Mouse (Mus musculus) liver, adult 2 months (tissue): Measurements from ENCODE around the gene Olfr823. TPM values are rescaled to one million over a fixed set of nuclear protein-coding genes. Genes with fewer than 3 reads are reported as not detected.

Experiments used
- DNase-seq: peaks from one replicate; pipeline ENCODE4 v3.0.0-alpha.2; 2011; ENCODE audit warnings: low read depth, low spot score; ENCODE audit errors: extremely low read depth
- H3K27ac ChIP-seq: fragments of 200-500 bp; replicated peaks from 2 replicates; pipeline ENCODE4 v1.5.1; 2012; ENCODE audit warnings: low read depth, mild to moderate bottlenecking, control low read depth, inconsistent platforms, low read length; ENCODE audit not compliant: insufficient read depth
- H3K27me3 ChIP-seq: fragments of 200-500 bp; 2 replicates; pipeline ENCODE4 v1.6.1; 2012; ENCODE audit warnings: mild to moderate bottlenecking, moderate library complexity, low read length, inconsistent platforms; ENCODE audit not compliant: control insufficient read depth, insufficient read depth
- H3K36me3 ChIP-seq: fragments of 200-500 bp; 2 replicates; pipeline ENCODE4 v1.6.1; 2012; ENCODE audit warnings: low read length, inconsistent platforms; ENCODE audit not compliant: control insufficient read depth, insufficient read depth
- H3K4me1 ChIP-seq: fragments of 200-500 bp; 2 replicates; pipeline ENCODE4 v1.6.1; 2011; ENCODE audit warnings: low read length; ENCODE audit not compliant: control insufficient read depth, insufficient read depth
- H3K4me3 ChIP-seq: fragments of 200-500 bp; 2 replicates; pipeline ENCODE4 v1.5.1; 2011; ENCODE audit warnings: low read depth, mild to moderate bottlenecking, control low read depth, low read length, moderate library complexity; ENCODE audit not compliant: insufficient read depth
- H3K79me2 ChIP-seq: fragments of 200-500 bp; 2 replicates; pipeline ENCODE4 v1.6.1; 2012; ENCODE audit warnings: inconsistent platforms, mild to moderate bottlenecking, low read length, moderate library complexity; ENCODE audit not compliant: control insufficient read depth, insufficient read depth
- H3K9ac ChIP-seq: fragments of 200-500 bp; 2 replicates; pipeline ENCODE4 v1.6.1; 2012; ENCODE audit warnings: low read depth, mild to moderate bottlenecking, control low read depth, inconsistent platforms, low read length
- CTCF ChIP-seq: fragments of 200-500 bp; IDR thresholded peaks from 2 replicates; pipeline ENCODE4 v1.5.1; 2011; ENCODE audit warnings: low read depth, low read length, control low read depth
- POLR2A ChIP-seq: fragments of 200-500 bp; IDR thresholded peaks from 2 replicates; pipeline ENCODE4 v1.6.1; 2011; ENCODE audit warnings: low read length, control low read depth; ENCODE audit not compliant: insufficient read depth; ENCODE audit errors: extremely low read depth
- WGBS: fragments of 180-500 bp; shearing (Covaris S2); methylation state at CpG from one replicate; pipeline ENCODE4 v1.1.7; 2018; 5-methylcytosine and 5-hydroxymethylcytosine counted together
- polyA plus RNA-seq: library from polyadenylated mRNA; depleted of rRNA; stranded (reverse); fragments of >200 nt; gene quantifications from 2 replicates; pipeline ENCODE4 v1.2.3, GENCODE M21; 2012; rRNA removed
- total RNA-seq: library from RNA; depleted of rRNA; stranded (reverse); fragments of >200 nt; gene quantifications from 2 replicates; pipeline ENCODE4 v1.2.3, GENCODE M21; 2014; rRNA removed

Gene Olfr823
- total and polyA plus RNA-seq, 2 experiments, result not detected

DNA sequence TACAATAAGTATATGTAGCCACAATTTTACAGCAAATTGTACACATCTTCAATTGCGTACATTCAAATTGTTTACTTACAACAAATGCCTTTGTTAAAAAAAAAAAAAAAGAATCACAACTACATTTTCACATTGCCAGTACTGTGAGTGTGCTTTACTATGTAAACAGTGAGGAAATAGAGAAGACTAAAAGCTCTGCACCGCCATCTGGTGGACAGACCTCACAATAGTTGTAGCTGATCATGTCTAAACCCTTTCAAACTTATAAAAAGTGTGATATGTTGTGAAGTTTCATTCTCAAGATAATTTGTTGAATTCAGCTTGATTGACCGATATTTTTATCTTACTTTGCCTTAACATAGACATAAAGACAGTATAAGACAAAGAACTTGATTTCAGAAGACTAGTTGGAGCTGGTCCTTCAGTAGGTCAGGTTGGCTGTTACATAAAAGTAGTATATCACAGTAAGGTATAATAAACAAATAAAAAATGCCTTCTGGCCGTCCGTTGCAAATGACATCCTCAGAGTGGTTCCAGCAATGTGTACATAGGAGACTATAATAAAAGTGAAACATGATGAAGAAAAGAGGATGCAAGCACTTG, 22.2 kb downstream of the Olfr823 start:
- no peaks in the 10 kb centered on the region for H3K27me3 ChIP-seq
- H3K4me3 ChIP-seq, result no peak overlapping the region
- H3K27ac ChIP-seq, result no peak overlapping the region
- H3K36me3 ChIP-seq, result no peaks in the 10 kb centered on the region
- H3K9ac ChIP-seq, result no peak overlapping the region
- H3K4me1 ChIP-seq, result no peaks in the 10 kb centered on the region
- TF ChIP-seq CTCF (peak; percentile 49), POLR2A (no peak)
- 13% methylated on average over 5 of the region's 5 CpGs for WGBS
- peak; percentile 49 for DNase-seq
- no peaks in the 10 kb centered on the region for H3K79me2 ChIP-seq

DNA sequence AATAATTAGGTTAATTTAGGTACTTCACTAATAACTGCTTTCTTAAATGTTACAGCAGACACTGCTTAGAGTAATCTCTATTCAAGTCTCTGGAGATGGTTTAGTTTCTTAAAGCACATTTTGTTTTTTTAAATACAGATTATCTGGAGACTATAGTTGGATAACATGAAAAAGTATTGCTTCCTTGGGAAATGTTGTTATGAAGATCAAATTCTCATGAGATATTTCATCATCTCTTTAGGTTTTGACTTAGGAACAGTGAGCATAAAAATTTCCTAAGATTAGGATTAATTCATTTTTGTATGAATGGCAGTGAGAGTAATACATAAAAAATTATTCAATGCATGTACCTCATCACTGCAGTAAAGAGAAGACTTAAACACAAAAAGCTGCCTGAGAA, 44.3 kb downstream of the Olfr823 start, which contains the start of gene Olfr822:
TSS of gene Olfr822 (plus strand) at position 301 of the 400 bp plus-strand sequence.
- Histone ChIP-seq H3K4me3 (no peak within 1 kb of the TSS), H3K27me3 (no peaks in the 10 kb centered on the region), H3K79me2 (no peaks in the 10 kb centered on the region), H3K36me3 (no peaks in the 10 kb centered on the region), H3K27ac (no peak within 1 kb of the TSS), H3K9ac (no peak within 1 kb of the TSS), H3K4me1 (no peaks in the 10 kb centered on the region)
- TF ChIP-seq POLR2A, result no peak
- no peak for TF ChIP-seq CTCF
- no peak for DNase-seq

Other genes with a start within 250 kb of the Olfr823 start
- gene Olfr814, start 235.5 kb downstream of the Olfr823 start, total RNA-seq, result not detected in 2 replicates
- gene Olfr814, start 235.5 kb downstream of the Olfr823 start, polyA plus RNA-seq, result not detected in 2 replicates
- gene Olfr815, start 209.5 kb downstream of the Olfr823 start, total RNA-seq, result 0.13 TPM in 1 of 2 replicates, not detected in the other
- not detected in 2 replicates for gene Olfr815, start 209.5 kb downstream of the Olfr823 start, polyA plus RNA-seq
- gene Olfr816, start 199.8 kb downstream of the Olfr823 start, total RNA-seq, result not detected in 2 replicates
- not detected in 2 replicates for gene Olfr816, start 199.8 kb downstream of the Olfr823 start, polyA plus RNA-seq
- gene Olfr818, start 166.3 kb downstream of the Olfr823 start, total RNA-seq, result not detected in 2 replicates
- gene Olfr818, start 166.3 kb downstream of the Olfr823 start, polyA plus RNA-seq, result not detected in 2 replicates
- gene Olfr819, start 148.1 kb downstream of the Olfr823 start, total RNA-seq, result not detected in 2 replicates
- not detected in 2 replicates for gene Olfr819, start 148.1 kb downstream of the Olfr823 start, polyA plus RNA-seq
- gene Olfr247, start 139.2 kb downstream of the Olfr823 start, total RNA-seq, result not detected in 2 replicates
- gene Olfr247, start 139.2 kb downstream of the Olfr823 start, polyA plus RNA-seq, result not detected in 2 replicates
- not detected in 2 replicates for gene Gm10310, start 130.3 kb downstream of the Olfr823 start, total RNA-seq
- not detected in 2 replicates for gene Gm10310, start 130.3 kb downstream of the Olfr823 start, polyA plus RNA-seq
- not detected in 2 replicates for gene Olfr820, start 102.8 kb downstream of the Olfr823 start, total RNA-seq
- gene Olfr820, start 102.8 kb downstream of the Olfr823 start, polyA plus RNA-seq, result not detected in 2 replicates
- gene Olfr821, start 85.0 kb downstream of the Olfr823 start, total RNA-seq, result not detected in 2 replicates
- not detected in 2 replicates for gene Olfr821, start 85.0 kb downstream of the Olfr823 start, polyA plus RNA-seq
- not detected in 2 replicates for gene Olfr822, start 44.2 kb downstream of the Olfr823 start, total RNA-seq
- not detected in 2 replicates for gene Olfr822, start 44.2 kb downstream of the Olfr823 start, polyA plus RNA-seq
- gene Olfr824, start 14.6 kb upstream of the Olfr823 start, total RNA-seq, result not detected in 2 replicates
- gene Olfr824, start 14.6 kb upstream of the Olfr823 start, polyA plus RNA-seq, result not detected in 2 replicates
- gene Olfr825, start 51.4 kb upstream of the Olfr823 start, total RNA-seq, result not detected in 2 replicates
- gene Olfr825, start 51.4 kb upstream of the Olfr823 start, polyA plus RNA-seq, result not detected in 2 replicates
- gene Olfr826, start 68.8 kb upstream of the Olfr823 start, total RNA-seq, result not detected in 2 replicates
- gene Olfr826, start 68.8 kb upstream of the Olfr823 start, polyA plus RNA-seq, result not detected in 2 replicates
- gene Olfr827, start 99.0 kb upstream of the Olfr823 start, total RNA-seq, result not detected in 2 replicates
- not detected in 2 replicates for gene Olfr827, start 99.0 kb upstream of the Olfr823 start, polyA plus RNA-seq
- not detected in 2 replicates for gene Neurod4, start 164.9 kb upstream of the Olfr823 start, total RNA-seq
- not detected in 2 replicates for gene Neurod4, start 164.9 kb upstream of the Olfr823 start, polyA plus RNA-seq
- 0.74 and 1.0 TPM in 2 replicates for gene Tespa1, start 207.5 kb upstream of the Olfr823 start, total RNA-seq
- 0.06 and 0.11 TPM in 2 replicates for gene Tespa1, start 207.5 kb upstream of the Olfr823 start, polyA plus RNA-seq